Mouse (Mus musculus) stomach, postnatal 0 days (tissue): ENCODE data around the gene Pde6d. TPM values are rescaled to one million over a fixed set of nuclear protein-coding genes. Genes with fewer than 3 reads are reported as not detected.
A peak's percentile ranks its signal among the peaks of the same experiment; 100 is the strongest.
"Not testable (repeated sequence)": the region's sequence is repeated elsewhere in the genome, so short reads cannot be mapped to it uniquely, and the experiment has no call there.

Source experiments
- ATAC-seq: fragments of 200-750 bp; cut with Nextera tagmentation; 2 replicates; pipeline ENCODE4 v1.8.0; 2017; ENCODE audit not compliant: low FRiP score, low TSS enrichment
- DNase-seq: peaks from one replicate; pipeline ENCODE4 v3.0.0-alpha.2; 2016; ENCODE audit warnings: low spot score
- H3K27ac ChIP-seq: fragments of 300-500 bp; sonication (generic); replicated peaks from 2 replicates; pipeline ENCODE4 v1.5.1; 2014; ENCODE audit warnings: mild to moderate bottlenecking, control low read depth
- H3K27me3 ChIP-seq: fragments of 300-500 bp; sonication (generic); 2 replicates; pipeline ENCODE4 v1.6.1; 2014; ENCODE audit warnings: low read length; ENCODE audit not compliant: control insufficient read depth, insufficient read depth
- H3K36me3 ChIP-seq: fragments of 300-500 bp; sonication (generic); 2 replicates; pipeline ENCODE4 v1.6.1; 2014; ENCODE audit warnings: low read length, mixed read lengths; ENCODE audit not compliant: control insufficient read depth, insufficient read depth
- H3K4me1 ChIP-seq: fragments of 300-500 bp; sonication (generic); replicated peaks from 2 replicates; pipeline ENCODE4 v1.6.1; 2014; ENCODE audit warnings: antibody characterized with exemption; ENCODE audit not compliant: control insufficient read depth, insufficient read depth
- H3K4me2 ChIP-seq: fragments of 300-500 bp; sonication (generic); replicated peaks from 2 replicates; pipeline ENCODE4 v1.6.1; 2014; ENCODE audit warnings: low read depth, mild to moderate bottlenecking, control low read depth, moderate library complexity
- H3K4me3 ChIP-seq: fragments of 300-500 bp; sonication (generic); 2 replicates; pipeline ENCODE4 v1.5.1; 2014; ENCODE audit warnings: low read depth, low read length, control low read depth
- H3K9ac ChIP-seq: fragments of 300-500 bp; sonication (generic); 2 replicates; pipeline ENCODE4 v1.6.1; 2014; ENCODE audit warnings: mild to moderate bottlenecking, low read length, control low read depth, mixed read lengths
- H3K9me3 ChIP-seq: fragments of 300-500 bp; sonication (generic); 2 replicates; pipeline ENCODE4 v1.6.1; 2016; ENCODE audit warnings: low read length; ENCODE audit not compliant: control insufficient read depth
- CTCF ChIP-seq: IDR thresholded peaks from 2 replicates; pipeline ENCODE4 v1.5.1; 2016; ENCODE audit warnings: antibody characterized with exemption, low read depth, mild to moderate bottlenecking, moderate library complexity
- EP300 ChIP-seq: optimal IDR thresholded peaks from 2 replicates; pipeline ENCODE3; 2016; ENCODE audit warnings: antibody characterized with exemption
- WGBS: fragments of 180-500 bp; shearing (Covaris S2); extraction: QIAGEN DNeasy Blood & Tissue Kit; methylation state at CpG from one replicate; pipeline ENCODE4 v1.1.7; 2014; 5-methylcytosine and 5-hydroxymethylcytosine counted together
- polyA plus RNA-seq: library from polyadenylated mRNA; unstranded; fragments of >200 nt; fragmentation: Nextera tagmentation; extraction: Ambion mirVana; gene quantifications from 2 replicates; pipeline ENCODE4 v1.2.1, GENCODE M21; 2015

The Pde6d gene
- polyA plus RNA-seq, 1 experiment from 2014 or later = 33.6 TPM

- Histone ChIP-seq H3K36me3 (peaks cover 5% of the 10 kb centered on the region; the same call in 1 of the 2 replicates), H3K9me3 (no peaks in the 10 kb centered on the region), H3K4me1 (no peaks in the 10 kb centered on the region), H3K9ac (no peak overlapping the region), H3K4me3 (no peak overlapping the region), H3K4me2 (no peak overlapping the region), H3K27me3 (no peaks in the 10 kb centered on the region), H3K27ac (no peak overlapping the region)
- ATAC-seq (no peak), DNase-seq (no peak)
- TF ChIP-seq CTCF = no peak
- TF ChIP-seq EP300 = no peak
- WGBS = 84% methylated on average over 3 of the region's 3 CpGs
These were observed 35.6 kb downstream of the Pde6d start for GRCm38 (mm10) chr1:86546797-86547196.

GRCm38 (mm10) chr1:86542584-86542983, 39.8 kb downstream of the Pde6d start:
- Histone ChIP-seq H3K9me3 (no peaks in the 10 kb centered on the region), H3K9ac (no peak overlapping the region), H3K27me3 (no peaks in the 10 kb centered on the region), H3K4me1 (no peaks in the 10 kb centered on the region), H3K4me2 (no peak overlapping the region), H3K36me3 (peaks cover 5% of the 10 kb centered on the region; the same call in 1 of the 2 replicates), H3K4me3 (no peak overlapping the region), H3K27ac (no peak overlapping the region)
- ATAC-seq (no peak), DNase-seq (no peak)
- no peak for TF ChIP-seq CTCF
- no peak for TF ChIP-seq EP300
- 77% methylated on average over 2 of the region's 2 CpGs for WGBS

- not testable (repeated sequence) for H3K27me3 ChIP-seq, H3K4me3 ChIP-seq, H3K4me2 ChIP-seq, H3K36me3 ChIP-seq, H3K27ac ChIP-seq, ATAC-seq, H3K9me3 ChIP-seq, H3K9ac ChIP-seq, H3K4me1 ChIP-seq, DNase-seq
- 88% methylated on average over 12 of the region's 12 CpGs for WGBS
These were observed 42.8 kb downstream of the Pde6d start for GRCm38 (mm10) chr1:86539583-86539982.

- DNase-seq (no peak), ATAC-seq (no peak)
- Histone ChIP-seq H3K4me1 (no peaks in the 10 kb centered on the region), H3K27ac (no peak overlapping the region), H3K36me3 (peaks cover 3% of the 10 kb centered on the region; the same call in 1 of the 2 replicates), H3K9ac (no peak overlapping the region), H3K4me3 (no peak overlapping the region), H3K4me2 (no peak overlapping the region), H3K9me3 (no peaks in the 10 kb centered on the region), H3K27me3 (no peaks in the 10 kb centered on the region)
- WGBS = 60% methylated on average over 3 of the region's 3 CpGs
- no peak for TF ChIP-seq EP300
- TF ChIP-seq CTCF = peak; percentile 64
These were observed 44.0 kb downstream of the Pde6d start for GRCm38 (mm10) chr1:86538383-86538782.

- TF ChIP-seq CTCF = peak; percentile 59
- TF ChIP-seq EP300 = no peak
- Histone ChIP-seq H3K9me3 (no peaks in the 10 kb centered on the region), H3K9ac (no peak overlapping the region), H3K36me3 (peaks cover 9% of the 10 kb centered on the region; the same call in 1 of the 2 replicates), H3K4me3 (no peak overlapping the region), H3K4me2 (no peak overlapping the region), H3K27ac (no peak overlapping the region), H3K4me1 (peaks cover 4% of the 10 kb centered on the region; the same call in 1 of the 2 replicates), H3K27me3 (no peaks in the 10 kb centered on the region)
- no peak for DNase-seq
- WGBS = 79% methylated on average over 6 of the region's 6 CpGs
- no peak for ATAC-seq
These were observed 48.9 kb downstream of the Pde6d start for GRCm38 (mm10) chr1:86533411-86534130.

GRCm38 (mm10) chr1:86532362-86533051, 49.9 kb downstream of the Pde6d start:
- 0 out of 2 replicates have a peak overlapping the region, but pooled peaks have one; percentile 56 for H3K27ac ChIP-seq
- no peak overlapping the region for H3K4me3 ChIP-seq
- H3K4me2 ChIP-seq = no peak overlapping the region
- WGBS = 26% methylated on average over 11 of the region's 11 CpGs
- H3K4me1 ChIP-seq = peaks cover 4% of the 10 kb centered on the region; the same call in 1 of the 2 replicates
- no peak overlapping the region for H3K9ac ChIP-seq
- peak; percentile 92 for DNase-seq
- H3K36me3 ChIP-seq = peaks cover 9% of the 10 kb centered on the region; the same call in 1 of the 2 replicates
- H3K27me3 ChIP-seq = no peaks in the 10 kb centered on the region
- TF ChIP-seq CTCF (peak; percentile 96), EP300 (peak; percentile 40)
- H3K9me3 ChIP-seq = no peaks in the 10 kb centered on the region
- peak; percentile 22 for ATAC-seq
